ENCODE assay signal across 9 mouse cellular contexts in the genomic region with DNA sequence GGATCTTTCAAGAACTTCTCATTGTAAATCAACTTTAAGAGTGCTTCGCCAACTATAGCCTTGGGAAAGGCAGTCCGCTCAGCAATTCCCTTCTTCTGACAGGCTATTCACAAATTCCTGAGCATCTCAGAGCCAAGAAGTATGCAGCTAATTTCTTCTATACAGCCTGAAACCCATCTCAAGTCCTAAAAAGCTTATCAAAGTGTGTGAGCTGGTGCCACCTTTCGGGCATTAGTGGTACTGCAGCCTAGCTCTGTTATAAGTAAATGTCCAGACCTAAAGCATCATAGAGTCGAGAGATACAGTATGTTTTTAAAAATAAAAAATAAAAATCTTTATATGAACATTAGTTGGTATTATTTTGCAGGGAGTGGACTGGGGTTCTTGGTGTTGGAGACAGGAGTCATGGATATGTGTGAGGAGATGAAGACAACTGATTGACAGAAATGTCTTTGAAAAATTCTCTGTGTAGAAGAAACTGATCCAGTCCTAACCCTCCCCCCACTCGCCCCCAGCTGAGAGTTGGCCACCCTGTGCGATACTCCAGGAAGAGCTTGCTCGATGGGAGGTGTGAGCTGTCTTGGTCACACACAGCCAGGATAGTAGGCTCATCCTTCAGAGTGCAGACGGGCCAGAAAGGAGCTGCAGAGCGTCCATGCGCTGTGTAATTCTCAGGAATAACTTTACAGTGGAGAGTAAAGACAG. TPM values are rescaled to one million over a fixed set of nuclear protein-coding genes. Genes with fewer than 3 reads are reported as not detected.
A peak's percentile ranks its signal among the peaks of the same experiment; 100 is the strongest.
DNase-seq lines count a peak whose midpoint lies in the region; ATAC-seq lines count a peak whose summit lies in the region.
"Had no signal": no experiment of that assay in that cellular context is flagged by ENCODE, and none has a peak within 500 bp of the region (broad histone marks: within the 10 kb centered on the region; RNA-seq: fewer than 3 reads in every experiment).

No protein-coding gene starts in this region.

- no peaks in the 10 kb centered on the region for H3K4me1 ChIP-seq in limb, embryonic 10.5 days
- no peaks in the 10 kb centered on the region for H3K4me1 ChIP-seq in midbrain, embryonic 16.5 days (ENCODE audit: control insufficient read depth, insufficient read depth, low read length)
- no peaks in the 10 kb centered on the region for H3K4me1 ChIP-seq in stomach, embryonic 15.5 days
- H3K4me1 ChIP-seq: embryonic facial prominence, embryonic 12.5 days had no signal

- peak; percentile 57 for ATAC-seq in midbrain, embryonic 16.5 days
- 0 out of 2 replicates have a peak, but pooled peaks have one; percentile 43 for ATAC-seq in stomach, embryonic 15.5 days (ENCODE audit: insufficient read depth, low FRiP score, low read depth)

- DNase-seq in urinary bladder, postnatal 14 days (ENCODE audit: low spot score) = peak; percentile 67
- DNase-seq in urinary bladder, postnatal 10 days (ENCODE audit: low spot score) = no peak
- DNase-seq in cerebellum, postnatal 10 days = peak; percentile 85 to 90
- peak; percentile 37 to 63 for DNase-seq in frontal cortex, postnatal 10 days (ENCODE audit: low spot score in 2 of 2)
- DNase-seq in kidney, adult 8-10 months = peak; percentile 59 to 83
- DNase-seq in limb, embryonic 10.5 days (ENCODE audit: low spot score) = peak; percentile 75

- no peak overlapping the region for H3K27ac ChIP-seq in limb, embryonic 10.5 days
- no peak overlapping the region for H3K27ac ChIP-seq in midbrain, embryonic 16.5 days (ENCODE audit: low read length)
- H3K27ac ChIP-seq in stomach, embryonic 15.5 days = no peak overlapping the region
- H3K27ac ChIP-seq: embryonic facial prominence, embryonic 12.5 days had no signal

- no peaks in the 10 kb centered on the region for H3K27me3 ChIP-seq in limb, embryonic 10.5 days (ENCODE audit: low read depth, poor library complexity, severe bottlenecking)
- H3K27me3 ChIP-seq in midbrain, embryonic 16.5 days (ENCODE audit: control insufficient read depth, insufficient read depth, low read depth, low read length) = no peaks in the 10 kb centered on the region
- H3K27me3 ChIP-seq in stomach, embryonic 15.5 days (replicated peaks) = no peaks in the 10 kb centered on the region

- 62% methylated on average over 10 of the region's 10 CpGs for WGBS in limb, embryonic 10.5 days
- 58% methylated on average over 10 of the region's 10 CpGs for WGBS in midbrain, embryonic 16.5 days
- WGBS in stomach, embryonic 15.5 days = 51% methylated on average over 10 of the region's 10 CpGs

- H3K9ac ChIP-seq in midbrain, embryonic 16.5 days (ENCODE audit: low read depth, low read length) = no peak overlapping the region
- H3K9ac ChIP-seq in stomach, embryonic 15.5 days = no peak overlapping the region
- H3K9ac ChIP-seq: embryonic facial prominence, embryonic 12.5 days had no signal

- H3K4me2 ChIP-seq in midbrain, embryonic 16.5 days (ENCODE audit: low read length) = no peak overlapping the region
- H3K4me2 ChIP-seq in stomach, embryonic 15.5 days = no peak overlapping the region
- H3K4me2 ChIP-seq: embryonic facial prominence, embryonic 12.5 days had no signal

- H3K36me3 ChIP-seq in limb, embryonic 10.5 days = no peaks in the 10 kb centered on the region
- H3K36me3 ChIP-seq in midbrain, embryonic 16.5 days (ENCODE audit: control insufficient read depth, insufficient read depth, low read length) = no peaks in the 10 kb centered on the region
- no peaks in the 10 kb centered on the region for H3K36me3 ChIP-seq in stomach, embryonic 15.5 days
- H3K36me3 ChIP-seq: embryonic facial prominence, embryonic 12.5 days had no signal

- no peaks in the 10 kb centered on the region for H3K9me3 ChIP-seq in limb, embryonic 10.5 days (replicated peaks)
- no peaks in the 10 kb centered on the region for H3K9me3 ChIP-seq in midbrain, embryonic 16.5 days (replicated peaks; ENCODE audit: control insufficient read depth, low read length, poor library complexity, severe bottlenecking)
- H3K9me3 ChIP-seq in stomach, embryonic 15.5 days = no peaks in the 10 kb centered on the region
- H3K9me3 ChIP-seq: embryonic facial prominence, embryonic 12.5 days had no signal

- no peak overlapping the region for H3K4me3 ChIP-seq in limb, embryonic 10.5 days
- no peak overlapping the region for H3K4me3 ChIP-seq in midbrain, embryonic 16.5 days (ENCODE audit: low read depth, low read length)
- no peak overlapping the region for H3K4me3 ChIP-seq in stomach, embryonic 15.5 days (replicated peaks)
- H3K4me3 ChIP-seq: embryonic facial prominence, embryonic 12.5 days had no signal

RNA-seq across cellular contexts. Expression of a gene that starts 56.4 kb away (rescaled TPM):
- 108 and 118 TPM in 2 replicates for polyA plus RNA-seq in limb, embryonic 10.5 days (2016; fragmentation: Nextera tagmentation; extraction: Ambion mirVana)
- polyA plus RNA-seq in midbrain, embryonic 16.5 days (2015; fragmentation: Nextera tagmentation; extraction: Ambion mirVana) = 126 and 134 TPM in 2 replicates
- polyA plus RNA-seq in stomach, embryonic 15.5 days (2015; fragmentation: Nextera tagmentation; extraction: Ambion mirVana) = 77.0 and 78.3 TPM in 2 replicates
